Comparison of ENCODE assay signal across 5 mouse cellular contexts in the genomic region with DNA sequence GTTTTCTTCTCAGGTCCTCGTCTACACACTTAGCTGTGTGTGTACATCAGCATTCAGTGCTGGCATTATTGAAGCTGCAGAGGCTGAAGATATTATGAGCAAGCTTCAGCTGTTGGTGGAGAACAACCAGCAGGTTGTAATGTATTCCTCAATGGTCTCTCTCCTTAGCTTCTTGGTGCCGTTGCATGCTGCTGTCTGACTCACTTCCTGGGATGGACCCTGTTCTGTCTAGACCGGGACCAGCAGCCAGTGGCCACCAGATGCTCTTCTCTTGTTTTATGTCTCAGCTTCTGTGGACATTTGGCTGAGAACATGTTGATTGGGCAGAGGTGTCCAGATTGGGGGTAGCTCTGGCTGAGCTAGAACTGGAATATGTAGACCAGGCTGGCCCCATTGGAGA.
"Had no signal": no experiment of that assay in that cellular context is flagged by ENCODE, and none has a peak within 500 bp of the region (broad histone marks: within the 10 kb centered on the region; RNA-seq: fewer than 3 reads in every experiment).

No protein-coding gene starts in this region.

- DNase-seq: retina, postnatal 1 day; right cerebral cortex, postnatal 25 days; right cerebral cortex, postnatal 4 days; spleen, adult 18-20 months; thymus, adult 18-20 months had no signal
